Mouse (Mus musculus) forebrain, embryonic 11.5 days (tissue): ENCODE results near the gene Zfp217. TPM values are rescaled to one million over a fixed set of nuclear protein-coding genes. Genes with fewer than 3 reads are reported as not detected.

Experiments used
- ATAC-seq: fragments of 200-750 bp; cut with Nextera tagmentation; replicated peaks from 2 replicates; pipeline ENCODE4 v1.8.0; 2017; ENCODE audit warnings: moderate TSS enrichment; ENCODE audit not compliant: low FRiP score
- DNase-seq: peaks from one replicate; pipeline ENCODE4 v3.0.0-alpha.2; 2017; ENCODE audit warnings: low spot score
- H3K27ac ChIP-seq: fragments of 300-500 bp; sonication (generic); 2 replicates; pipeline ENCODE4 v1.5.1; 2014; ENCODE audit warnings: low read depth, low read length
- H3K27me3 ChIP-seq: fragments of 300-500 bp; sonication (generic); 2 replicates; pipeline ENCODE4 v1.6.1; 2014; ENCODE audit warnings: mild to moderate bottlenecking, low read length, mixed read lengths; ENCODE audit not compliant: control insufficient read depth, insufficient read depth
- H3K36me3 ChIP-seq: fragments of 300-500 bp; sonication (generic); 2 replicates; pipeline ENCODE4 v1.6.1; 2014; ENCODE audit warnings: mild to moderate bottlenecking, low read length, moderate library complexity, mixed read lengths; ENCODE audit not compliant: control insufficient read depth, insufficient read depth
- H3K4me1 ChIP-seq: fragments of 300-500 bp; sonication (generic); replicated peaks from 2 replicates; pipeline ENCODE4 v1.6.1; 2014; ENCODE audit warnings: low read length, mixed read lengths; ENCODE audit not compliant: control insufficient read depth, insufficient read depth
- H3K4me2 ChIP-seq: fragments of 300-500 bp; sonication (generic); 2 replicates; pipeline ENCODE4 v1.6.1; 2014; ENCODE audit warnings: low read depth, mild to moderate bottlenecking, low read length, moderate library complexity, mixed read lengths; ENCODE audit not compliant: severe bottlenecking
- H3K4me3 ChIP-seq: fragments of 300-500 bp; sonication (generic); 2 replicates; pipeline ENCODE4 v1.5.1; 2014; ENCODE audit warnings: low read depth, low read length
- H3K9ac ChIP-seq: fragments of 300-500 bp; sonication (generic); 2 replicates; pipeline ENCODE4 v1.6.1; 2014; ENCODE audit warnings: low read length
- H3K9me3 ChIP-seq: fragments of 300-500 bp; sonication (generic); 2 replicates; pipeline ENCODE4 v1.6.1; 2016; ENCODE audit warnings: low read length, mixed read lengths; ENCODE audit not compliant: control insufficient read depth
- WGBS: fragments of 180-500 bp; shearing (Covaris S2); extraction: QIAGEN DNeasy Blood & Tissue Kit; methylation state at CpG from one replicate; pipeline ENCODE4 v1.1.7; 2014; 5-methylcytosine and 5-hydroxymethylcytosine counted together
- polyA plus RNA-seq: library from polyadenylated mRNA; unstranded; fragments of >200 nt; fragmentation: Nextera tagmentation; extraction: Ambion mirVana; gene quantifications from 2 replicates; pipeline ENCODE4 v1.2.1, GENCODE M21; 2014

Zfp217 gene
- polyA plus RNA-seq, 1 experiment from 2014 or later: 3.8 TPM

DNA sequence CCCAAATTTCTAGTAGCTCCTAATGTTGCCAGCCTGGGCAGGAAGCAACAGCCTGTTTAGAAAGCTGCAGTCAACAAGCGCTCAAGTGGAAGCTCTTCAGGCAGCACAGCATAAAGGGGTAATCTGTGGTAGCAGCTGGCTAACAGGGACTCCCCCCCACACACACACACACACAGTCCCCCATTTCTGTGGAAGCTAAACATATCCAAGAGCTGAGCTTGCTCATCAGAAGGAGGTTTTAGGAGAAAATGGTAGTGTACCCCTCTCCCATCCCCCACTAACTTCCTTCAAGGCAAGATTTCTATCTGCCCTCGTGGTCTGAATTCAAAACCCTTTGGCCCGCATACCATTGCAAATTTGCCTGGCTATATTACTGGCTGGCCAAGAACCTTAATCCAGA, 20.4 kb downstream of the Zfp217 start:
- Histone ChIP-seq H3K4me3 (no peak overlapping the region), H3K36me3 (no peaks in the 10 kb centered on the region)
- 37% methylated on average over 3 of the region's 3 CpGs for WGBS

DNA sequence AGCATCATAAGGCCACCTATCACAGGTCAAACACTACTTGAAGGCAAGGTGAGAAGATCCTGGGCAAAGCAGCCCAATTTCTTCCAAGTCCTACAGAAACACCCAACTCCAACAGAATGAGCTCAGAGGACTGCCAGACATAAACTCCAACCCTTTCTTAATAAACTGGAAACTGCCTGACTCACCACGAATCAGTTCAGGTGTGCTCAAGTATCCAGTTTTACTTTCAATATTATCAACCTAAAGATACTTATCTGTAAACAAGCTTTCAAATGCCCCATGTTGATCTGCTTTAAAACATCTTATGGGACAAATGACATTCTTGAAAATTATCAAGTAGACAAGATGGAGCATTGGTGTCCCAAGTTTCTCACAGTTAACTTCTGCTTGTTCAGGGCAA, 21.6 kb downstream of the Zfp217 start:
- Histone ChIP-seq H3K4me1 (peaks cover 22% of the 10 kb centered on the region), H3K9ac (no peak overlapping the region), H3K4me3 (no peak overlapping the region), H3K27me3 (no peaks in the 10 kb centered on the region), H3K9me3 (no peaks in the 10 kb centered on the region), H3K4me2 (no peak overlapping the region), H3K27ac (no peak overlapping the region), H3K36me3 (no peaks in the 10 kb centered on the region)
- WGBS: 94% methylated on average over 1 of the region's 1 CpGs
- ATAC-seq: no peak
- DNase-seq: no peak

More for the DNA sequence above, 20.4 kb downstream of the Zfp217 start:
- Histone ChIP-seq H3K9ac (peak overlapping the region; percentile 7; the same call in 1 of the 2 replicates), H3K4me2 (0 out of 2 replicates have a peak overlapping the region, but pooled peaks have one; percentile 18), H3K4me1 (peaks cover 22% of the 10 kb centered on the region), H3K9me3 (no peaks in the 10 kb centered on the region), H3K27me3 (no peaks in the 10 kb centered on the region), H3K27ac (no peak overlapping the region)
- ATAC-seq: no peak
- no peak for DNase-seq

DNA sequence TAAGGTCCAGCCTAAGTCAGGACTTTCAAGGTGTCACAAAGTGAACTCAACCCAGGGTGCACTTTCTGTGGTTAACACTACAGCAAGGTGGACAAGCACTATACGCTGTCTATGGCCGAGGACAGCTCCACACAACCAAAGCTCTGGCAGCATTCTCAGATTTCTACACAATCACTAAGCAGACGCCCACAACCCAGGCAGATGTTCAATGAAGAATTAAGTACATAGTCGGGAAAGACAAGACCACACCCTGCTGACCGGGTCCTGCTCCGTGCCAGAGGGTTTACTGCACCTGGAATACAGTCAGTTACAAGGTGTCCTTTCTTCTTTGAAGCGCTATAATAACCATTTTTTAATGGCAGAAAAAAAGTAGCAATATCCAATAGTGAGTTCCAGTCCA, 25.7 kb downstream of the Zfp217 start:
- H3K4me3 ChIP-seq: no peak overlapping the region
- ATAC-seq (no peak), DNase-seq (no peak)
- no peak overlapping the region for H3K4me2 ChIP-seq
- no peak overlapping the region for H3K9ac ChIP-seq
- H3K27ac ChIP-seq: no peak overlapping the region
- no peaks in the 10 kb centered on the region for H3K9me3 ChIP-seq
- no peaks in the 10 kb centered on the region; the same call in 1 of the 2 replicates for H3K4me1 ChIP-seq
- H3K36me3 ChIP-seq: peaks cover 14% of the 10 kb centered on the region
- 88% methylated on average over 7 of the region's 7 CpGs for WGBS
- no peaks in the 10 kb centered on the region for H3K27me3 ChIP-seq

DNA sequence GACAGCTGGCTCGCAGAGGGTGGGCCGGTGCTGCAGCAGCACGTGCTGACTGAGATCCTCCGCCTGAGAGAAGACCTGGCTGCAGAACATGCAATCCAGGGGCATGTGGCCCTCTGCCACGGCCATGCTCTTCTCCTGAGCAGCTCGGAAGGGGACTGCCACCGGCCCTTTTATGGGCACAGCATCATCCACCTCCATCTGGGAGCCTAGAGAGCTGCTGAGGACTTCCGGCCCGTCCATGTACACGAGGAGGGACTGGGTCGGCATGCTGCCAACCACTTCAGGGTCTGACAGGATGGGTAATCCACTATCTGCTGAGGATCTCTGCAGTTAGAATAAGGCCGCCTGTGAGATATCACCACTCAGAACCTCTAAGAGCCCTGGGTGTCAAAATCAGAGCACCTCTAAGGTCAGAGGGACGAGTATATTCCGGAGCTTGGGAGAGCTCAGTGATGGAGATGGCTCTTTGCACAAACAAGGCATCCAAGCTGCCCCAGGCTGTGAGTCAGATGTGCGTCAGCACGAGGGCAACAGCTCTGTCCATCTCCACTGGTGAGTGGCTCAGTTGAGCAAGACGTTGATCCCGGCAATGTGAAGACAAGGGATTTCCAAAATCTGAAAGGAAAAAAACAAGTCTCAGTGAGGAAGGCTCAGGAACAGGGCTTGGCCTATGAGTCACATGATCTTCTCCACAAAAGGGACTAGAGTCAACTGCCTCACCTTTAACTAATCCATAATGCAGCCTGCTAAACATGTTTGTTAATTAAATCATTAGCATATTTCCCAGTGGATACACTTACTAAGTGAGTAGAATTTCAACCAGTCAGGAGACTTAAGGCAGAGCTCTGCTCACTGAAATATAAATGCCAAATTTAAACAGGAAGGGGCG, 27.5 kb downstream of the Zfp217 start:
- no peak overlapping the region for H3K9ac ChIP-seq
- no peak overlapping the region for H3K4me3 ChIP-seq
- H3K4me1 ChIP-seq: no peaks in the 10 kb centered on the region; the same call in 1 of the 2 replicates
- no peak overlapping the region for H3K27ac ChIP-seq
- ATAC-seq (no peak), DNase-seq (no peak)
- 93% methylated on average over 19 of the region's 19 CpGs for WGBS
- no peaks in the 10 kb centered on the region for H3K9me3 ChIP-seq
- H3K36me3 ChIP-seq: peaks cover 14% of the 10 kb centered on the region
- no peaks in the 10 kb centered on the region for H3K27me3 ChIP-seq
- H3K4me2 ChIP-seq: no peak overlapping the region

DNA sequence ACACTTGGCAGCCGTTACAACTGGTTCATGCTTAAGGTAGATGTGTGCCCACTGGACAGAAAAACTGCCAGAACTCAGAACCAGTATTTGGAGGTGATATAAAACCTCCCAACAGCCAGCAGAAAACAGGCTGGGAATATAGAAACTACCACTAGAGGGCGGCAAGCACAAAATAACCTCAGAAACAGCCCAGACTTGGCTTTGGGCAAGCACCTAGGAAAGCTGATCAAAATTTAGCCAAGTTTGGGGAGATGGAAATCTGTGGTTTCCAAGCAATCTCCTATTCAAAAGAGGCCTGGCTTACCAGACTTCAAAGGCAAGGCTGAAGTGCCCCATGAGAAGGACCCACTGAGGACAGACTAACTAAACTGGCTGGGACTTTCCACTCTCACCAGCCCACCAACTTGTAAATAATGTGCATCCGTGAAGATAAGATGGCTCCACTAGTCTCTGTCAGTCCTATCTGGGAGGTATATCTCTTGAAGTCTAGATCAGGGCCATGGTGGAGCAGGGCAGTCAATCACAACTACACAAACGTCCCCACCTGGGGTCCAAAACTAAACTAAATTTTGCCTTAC, 31.1 kb downstream of the Zfp217 start:
- no peaks in the 10 kb centered on the region for H3K27me3 ChIP-seq
- no peaks in the 10 kb centered on the region; the same call in 1 of the 2 replicates for H3K4me1 ChIP-seq
- no peak overlapping the region for H3K9ac ChIP-seq
- no peak overlapping the region for H3K27ac ChIP-seq
- peak; percentile 78 for DNase-seq
- peaks cover 26% of the 10 kb centered on the region for H3K36me3 ChIP-seq
- no peak for ATAC-seq
- WGBS: 55% methylated on average over 4 of the region's 4 CpGs
- H3K9me3 ChIP-seq: no peaks in the 10 kb centered on the region
- no peak overlapping the region for H3K4me3 ChIP-seq
- no peak overlapping the region for H3K4me2 ChIP-seq

DNA sequence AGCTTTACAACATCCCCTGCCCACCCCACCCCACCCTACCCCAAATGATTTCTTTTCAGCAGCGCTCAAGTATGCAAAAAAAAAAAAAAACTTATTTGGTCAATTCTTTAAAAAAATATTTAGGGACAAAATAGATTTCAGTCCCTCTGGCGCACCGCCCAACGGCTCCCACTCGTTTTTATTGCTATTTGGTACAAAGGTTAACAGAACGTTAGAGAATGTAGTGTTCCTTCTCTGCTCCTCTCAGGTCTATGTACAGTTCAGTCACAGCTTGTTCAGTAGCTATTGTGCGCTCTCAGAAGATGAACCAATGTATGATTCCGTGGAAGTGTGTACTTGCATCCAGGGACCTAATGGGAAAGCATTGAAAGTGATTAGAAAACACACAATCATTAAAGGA, 37.6 kb downstream of the Zfp217 start:
- peaks cover 13% of the 10 kb centered on the region; the same call in 1 of the 2 replicates for H3K36me3 ChIP-seq
- DNase-seq (no peak), ATAC-seq (no peak)
- H3K9me3 ChIP-seq: no peaks in the 10 kb centered on the region
- H3K4me3 ChIP-seq: no peak overlapping the region
- no peaks in the 10 kb centered on the region; the same call in 1 of the 2 replicates for H3K4me1 ChIP-seq
- 92% methylated on average over 8 of the region's 8 CpGs for WGBS
- H3K27me3 ChIP-seq: no peaks in the 10 kb centered on the region
- H3K27ac ChIP-seq: no peak overlapping the region
- no peak overlapping the region for H3K9ac ChIP-seq
- H3K4me2 ChIP-seq: no peak overlapping the region

DNA sequence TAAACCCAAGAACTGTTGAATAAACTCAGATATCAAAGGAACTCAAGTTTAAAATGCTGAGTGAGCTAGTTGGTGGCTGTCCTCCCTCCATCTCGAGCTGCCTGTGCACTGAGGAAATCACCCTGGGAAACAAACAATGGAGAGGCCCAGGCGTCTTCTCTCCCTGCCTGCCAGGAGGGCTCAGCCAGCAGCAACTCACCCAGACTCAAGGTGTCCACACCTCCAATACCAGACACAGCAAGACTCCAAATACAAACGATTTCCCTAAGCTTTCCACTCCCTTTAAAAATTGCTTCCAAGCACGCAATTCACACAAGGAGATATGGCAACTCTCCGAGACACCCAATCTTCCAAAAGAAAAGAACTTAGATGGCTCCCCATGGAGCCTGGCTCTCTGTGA, 38.4 kb downstream of the Zfp217 start:
- H3K4me2 ChIP-seq: no peak overlapping the region
- DNase-seq (no peak), ATAC-seq (no peak)
- no peaks in the 10 kb centered on the region; the same call in 1 of the 2 replicates for H3K4me1 ChIP-seq
- H3K27ac ChIP-seq: no peak overlapping the region
- no peaks in the 10 kb centered on the region for H3K27me3 ChIP-seq
- no peaks in the 10 kb centered on the region for H3K9me3 ChIP-seq
- H3K4me3 ChIP-seq: no peak overlapping the region
- WGBS: 48% methylated on average over 5 of the region's 5 CpGs
- peaks cover 10% of the 10 kb centered on the region; the same call in 1 of the 2 replicates for H3K36me3 ChIP-seq
- H3K9ac ChIP-seq: no peak overlapping the region

DNA sequence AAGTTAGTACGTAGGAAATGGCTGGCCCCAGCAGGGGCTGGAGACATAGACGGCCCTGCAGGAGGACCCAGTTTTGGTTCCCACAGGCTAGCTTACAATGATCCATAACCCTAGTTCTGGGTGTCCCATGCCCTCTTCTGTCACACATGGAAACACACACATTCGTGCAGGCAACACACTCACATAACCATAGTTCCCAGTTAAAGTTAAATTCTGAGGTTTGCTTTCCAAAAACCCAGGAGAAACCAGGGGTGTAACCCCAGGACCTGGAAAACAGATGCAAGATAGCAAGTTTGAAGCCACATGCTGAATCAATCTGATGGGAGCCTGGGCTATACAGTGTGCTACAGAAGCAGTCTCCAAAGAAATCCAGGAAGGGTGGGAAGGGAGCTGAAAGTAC, 40.1 kb downstream of the Zfp217 start:
- WGBS: 95% methylated on average over 3 of the region's 3 CpGs
- DNase-seq (no peak), ATAC-seq (no peak)
- Histone ChIP-seq H3K9me3 (no peaks in the 10 kb centered on the region), H3K27me3 (no peaks in the 10 kb centered on the region), H3K9ac (no peak overlapping the region), H3K36me3 (peaks cover 3% of the 10 kb centered on the region; the same call in 1 of the 2 replicates), H3K4me2 (no peak overlapping the region), H3K4me3 (no peak overlapping the region), H3K4me1 (no peaks in the 10 kb centered on the region; the same call in 1 of the 2 replicates), H3K27ac (no peak overlapping the region)
